Mouse (Mus musculus) stomach, embryonic 16.5 days (tissue): ENCODE results near the gene Sirt4. TPM values are rescaled to one million over a fixed set of nuclear protein-coding genes. Genes with fewer than 3 reads are reported as not detected.

Experiments used
- ATAC-seq: fragments of 200-750 bp; cut with Nextera tagmentation; 2 replicates; pipeline ENCODE4 v1.8.0; 2017; ENCODE audit warnings: moderate number of reproducible peaks, moderate TSS enrichment; ENCODE audit not compliant: insufficient read depth, low FRiP score
- H3K27ac ChIP-seq: fragments of 300-500 bp; sonication (generic); 2 replicates; pipeline ENCODE4 v1.5.1; 2014; ENCODE audit warnings: low read length
- H3K27me3 ChIP-seq: fragments of 300-500 bp; sonication (generic); 2 replicates; pipeline ENCODE4 v1.6.1; 2014; ENCODE audit warnings: low read length, control low read depth, mixed read lengths; ENCODE audit not compliant: control insufficient read depth, insufficient read depth
- H3K36me3 ChIP-seq: fragments of 300-500 bp; sonication (generic); 2 replicates; pipeline ENCODE4 v1.6.1; 2014; ENCODE audit warnings: low read length; ENCODE audit not compliant: control insufficient read depth, insufficient read depth
- H3K4me1 ChIP-seq: fragments of 300-500 bp; sonication (generic); 2 replicates; pipeline ENCODE4 v1.6.1; 2014; ENCODE audit warnings: low read length, control low read depth, mixed read lengths; ENCODE audit not compliant: control insufficient read depth, insufficient read depth
- H3K4me2 ChIP-seq: fragments of 300-500 bp; sonication (generic); 2 replicates; pipeline ENCODE4 v1.6.1; 2014; ENCODE audit warnings: low read depth, low read length, mixed read lengths
- H3K4me3 ChIP-seq: fragments of 300-500 bp; sonication (generic); replicated peaks from 2 replicates; pipeline ENCODE4 v1.5.1; 2014; ENCODE audit warnings: mild to moderate bottlenecking, low read length
- H3K9ac ChIP-seq: fragments of 300-500 bp; sonication (generic); 2 replicates; pipeline ENCODE4 v1.6.1; 2014; ENCODE audit warnings: low read length
- H3K9me3 ChIP-seq: fragments of 300-500 bp; sonication (generic); replicated peaks from 2 replicates; pipeline ENCODE4 v1.6.1; 2016; ENCODE audit warnings: low read length, control low read depth; ENCODE audit not compliant: control insufficient read depth
- WGBS: fragments of 180-500 bp; shearing (Covaris S2); extraction: QIAGEN DNeasy Blood & Tissue Kit; methylation state at CpG from one replicate; pipeline ENCODE4 v1.1.7; 2014; 5-methylcytosine and 5-hydroxymethylcytosine counted together
- polyA plus RNA-seq: library from polyadenylated mRNA; unstranded; fragments of >200 nt; fragmentation: Nextera tagmentation; extraction: Ambion mirVana; gene quantifications from 2 replicates; pipeline ENCODE4 v1.2.1, GENCODE M21; 2015

Gene Sirt4
- polyA plus RNA-seq, 1 experiment from 2014 or later: 28.0 TPM

DNA sequence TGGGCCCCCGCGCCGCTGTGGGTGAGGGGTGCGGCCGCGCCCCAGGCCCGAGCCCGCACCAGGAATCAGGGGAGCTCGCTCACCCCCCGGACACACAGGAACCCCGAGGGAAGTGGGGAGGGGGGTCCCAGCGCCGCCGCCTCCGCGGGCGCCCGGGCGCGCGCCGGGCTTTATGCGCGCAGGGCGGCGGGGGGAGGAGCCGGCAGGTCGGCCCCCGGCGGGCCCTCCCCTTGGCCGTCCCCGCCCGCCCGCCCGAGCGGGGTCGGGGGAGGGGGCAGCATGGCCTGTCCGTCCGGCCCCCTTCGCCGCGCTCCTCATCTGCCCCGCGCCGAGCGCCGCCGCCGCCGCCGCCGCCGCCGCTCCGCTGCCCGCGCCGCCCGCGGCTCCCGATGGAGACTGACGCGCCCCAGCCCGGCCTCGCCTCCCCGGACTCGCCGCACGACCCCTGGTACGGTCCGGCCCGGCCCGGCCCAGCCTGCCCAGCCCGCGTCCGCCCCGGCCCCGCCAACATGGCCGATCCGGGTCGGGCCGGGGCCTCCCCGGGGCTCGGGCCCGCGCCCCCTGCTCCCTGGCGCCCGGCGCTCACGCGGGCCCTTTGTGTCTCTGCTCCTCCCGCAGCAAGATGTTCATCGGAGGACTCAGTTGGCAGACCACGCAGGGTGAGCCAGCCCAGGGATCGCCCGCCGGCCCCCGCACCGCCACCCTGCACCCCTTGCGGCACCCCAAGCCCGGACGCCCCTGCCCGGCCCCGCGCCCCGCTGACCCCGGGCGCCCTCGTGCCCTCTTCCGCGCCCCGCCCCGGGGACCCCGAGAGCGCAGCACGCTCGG is 55.0 kb downstream of the Sirt4 start, which contains the start of gene Msi1:
Gene Msi1, plus strand, starts transcription at position 241 of the 828 bp plus-strand sequence.
- Histone ChIP-seq H3K4me3 (peak within 1 kb of the TSS; percentile 93), H3K9ac (peak within 1 kb of the TSS; percentile 95), H3K4me2 (peak within 1 kb of the TSS; percentile 99), H3K36me3 (no peaks in the 10 kb centered on the region), H3K4me1 (peaks cover 27% of the 10 kb centered on the region), H3K27me3 (peaks cover 5% of the 10 kb centered on the region), H3K9me3 (no peaks in the 10 kb centered on the region), H3K27ac (peak within 1 kb of the TSS; percentile 55; the same call in 1 of the 2 replicates)
- WGBS: 1% methylated on average over 56 of the region's 117 CpGs
- peak; percentile 71 for ATAC-seq

DNA sequence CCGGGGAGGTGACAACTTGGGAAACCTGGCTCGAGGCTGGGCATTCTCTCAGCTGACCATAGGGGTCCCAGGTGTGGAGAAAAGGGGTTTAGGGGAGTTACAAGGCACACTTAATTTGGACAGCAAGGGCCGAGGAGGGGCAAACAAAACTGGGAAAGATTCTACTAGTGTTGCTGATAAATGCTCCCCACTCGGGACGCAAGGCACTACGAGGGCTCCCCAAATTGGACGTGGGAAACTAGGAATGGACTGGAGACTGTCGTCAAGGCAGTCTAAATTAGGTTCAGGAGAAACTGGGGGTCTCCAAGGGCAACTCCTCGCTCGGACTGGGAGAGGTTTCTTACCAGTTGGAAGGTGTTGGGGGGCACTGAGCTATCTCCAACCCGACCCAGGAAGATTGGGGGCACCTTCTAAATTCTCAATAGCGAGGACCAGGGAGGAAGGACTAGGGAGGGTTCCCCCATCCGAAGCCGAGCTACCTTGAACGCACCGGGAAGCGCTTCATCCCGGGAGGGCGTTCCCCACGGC is 55.6 kb downstream of the Sirt4 start:
- peak overlapping the region; percentile 95 for H3K9ac ChIP-seq
- peaks cover 22% of the 10 kb centered on the region for H3K4me1 ChIP-seq
- peaks cover 5% of the 10 kb centered on the region for H3K27me3 ChIP-seq
- H3K4me3 ChIP-seq: peak overlapping the region; percentile 93
- H3K9me3 ChIP-seq: no peaks in the 10 kb centered on the region
- H3K27ac ChIP-seq: no peak overlapping the region; the same call in 1 of the 2 replicates
- no peaks in the 10 kb centered on the region for H3K36me3 ChIP-seq
- 4% methylated on average over 20 of the region's 20 CpGs for whole genome bisulfite sequencing
- ATAC-seq: no peak
- peak overlapping the region; percentile 99 for H3K4me2 ChIP-seq

Other genes with a start within 250 kb of the Sirt4 start
- 88.6 and 100 TPM in 2 replicates for gene Pop5, start 248.9 kb downstream of the Sirt4 start, polyA plus RNA-seq
- 85.1 and 99.8 TPM in 2 replicates for gene Rnf10, start 211.8 kb downstream of the Sirt4 start, polyA plus RNA-seq
- 46.5 and 49.2 TPM in 2 replicates for gene Coq5, start 205.1 kb downstream of the Sirt4 start, polyA plus RNA-seq
- 1,419 and 1,514 TPM in 2 replicates for gene Dynll1, start 183.7 kb downstream of the Sirt4 start, polyA plus RNA-seq
- 111 and 127 TPM in 2 replicates for gene Srsf9, start 157.5 kb downstream of the Sirt4 start, polyA plus RNA-seq
- 21.3 and 24.5 TPM in 2 replicates for gene Gatc, start 143.5 kb downstream of the Sirt4 start, polyA plus RNA-seq
- gene Triap1, start 143.5 kb downstream of the Sirt4 start, polyA plus RNA-seq: 49.4 and 60.9 TPM in 2 replicates
- gene Cox6a1, start 135.7 kb downstream of the Sirt4 start, polyA plus RNA-seq: 927 and 1,043 TPM in 2 replicates
- gene Msi1, start 55.1 kb downstream of the Sirt4 start, polyA plus RNA-seq: 3.5 and 4.9 TPM in 2 replicates
- gene Pla2g1b, start 18.5 kb downstream of the Sirt4 start, polyA plus RNA-seq: 16.6 and 20.5 TPM in 2 replicates
- 41.9 and 44.5 TPM in 2 replicates for gene Pxn, start 22.0 kb upstream of the Sirt4 start, polyA plus RNA-seq
- gene Rplp0, start 74.7 kb upstream of the Sirt4 start, polyA plus RNA-seq: 1,450 and 1,538 TPM in 2 replicates
- 33.6 and 35.1 TPM in 2 replicates for gene Gcn1l1, start 80.5 kb upstream of the Sirt4 start, polyA plus RNA-seq
- gene Rab35, start 147.2 kb upstream of the Sirt4 start, polyA plus RNA-seq: 4.4 and 5.5 TPM in 2 replicates
- 12.5 and 14.5 TPM in 2 replicates for gene Bicdl1, start 246.9 kb upstream of the Sirt4 start, polyA plus RNA-seq